24 mouse cellular contexts compared by ENCODE assay signal in genomic region chr3:137228416-137228815, GRCm38 (mm10).
DNase-seq lines count a peak whose midpoint lies in the region; ATAC-seq lines count a peak whose summit lies in the region.
"Had no signal": no experiment of that assay in that cellular context is flagged by ENCODE, and none has a peak within 500 bp of the region (broad histone marks: within the 10 kb centered on the region; RNA-seq: fewer than 3 reads in every experiment).

No protein-coding gene starts in this region.

- DNase-seq in heart, adult 11 months: peak; percentile 56
- no peak for DNase-seq in heart, embryonic 10.5 days (ENCODE audit: low spot score)
- DNase-seq in midbrain, embryonic 11.5 days (ENCODE audit: low spot score, missing footprints): peak; percentile 53
- DNase-seq in midbrain, embryonic 14.5 days: no peak
- DNase-seq in thymus, postnatal 14 days: no peak
- DNase-seq: adrenal gland, adult 2 months; adrenal gland, postnatal 14 days; cerebellum, adult 11 months; cerebellum, adult 2 months; cerebellum, adult 9-11 months; cerebellum, postnatal 25 days; forebrain, postnatal 0 days; gastrocnemius, adult 2 months; gastrocnemius, postnatal 14 days; heart, postnatal 4 days had no signal

- H3K4me1 ChIP-seq in heart, embryonic 11.5 days (ENCODE audit: control insufficient read depth, insufficient read depth, low read length): no peaks in the 10 kb centered on the region
- H3K4me1 ChIP-seq in heart, embryonic 15.5 days (replicated peaks): no peaks in the 10 kb centered on the region
- H3K4me1 ChIP-seq in heart, embryonic 10.5 days: no peaks in the 10 kb centered on the region
- H3K4me1 ChIP-seq in midbrain, embryonic 11.5 days (ENCODE audit: control insufficient read depth, insufficient read depth, low read length): no peaks in the 10 kb centered on the region
- H3K4me1 ChIP-seq in midbrain, embryonic 14.5 days (ENCODE audit: control insufficient read depth, insufficient read depth, low read length): no peaks in the 10 kb centered on the region
- H3K4me1 ChIP-seq: embryonic facial prominence, embryonic 12.5 days; embryonic facial prominence, embryonic 15.5 days had no signal

- no peak for ATAC-seq in heart, embryonic 11.5 days (replicated peaks; ENCODE audit: insufficient number of reproducible peaks, low FRiP score, low TSS enrichment)
- 0 out of 2 replicates have a peak, but pooled peaks have one; percentile 18 for ATAC-seq in heart, embryonic 15.5 days (replicated peaks; ENCODE audit: insufficient number of reproducible peaks, insufficient read depth, low FRiP score, low read depth)
- ATAC-seq in midbrain, embryonic 11.5 days (ENCODE audit: low FRiP score): no peak
- no peak for ATAC-seq in midbrain, embryonic 14.5 days (ENCODE audit: low FRiP score, low TSS enrichment)
- ATAC-seq: forebrain, embryonic 14.5 days; forebrain, postnatal 0 days; hindbrain, postnatal 0 days; inflammation-experienced regulatory T-cells, adult 6 months had no signal

- 59% methylated on average over 5 of the region's 5 CpGs for WGBS in heart, embryonic 11.5 days (ENCODE audit: insufficient replicate concordance)
- 69% methylated on average over 5 of the region's 5 CpGs for WGBS in heart, embryonic 15.5 days
- 71% methylated on average over 5 of the region's 5 CpGs for whole genome bisulfite sequencing in heart, embryonic 10.5 days
- 86% methylated on average over 5 of the region's 5 CpGs for WGBS in midbrain, embryonic 11.5 days
- WGBS in midbrain, embryonic 14.5 days: 88% methylated on average over 5 of the region's 5 CpGs

- H3K36me3 ChIP-seq in heart, embryonic 11.5 days (ENCODE audit: control insufficient read depth, insufficient read depth, low read length): no peaks in the 10 kb centered on the region
- H3K36me3 ChIP-seq in heart, embryonic 15.5 days: no peaks in the 10 kb centered on the region
- H3K36me3 ChIP-seq in heart, embryonic 10.5 days: no peaks in the 10 kb centered on the region
- H3K36me3 ChIP-seq in midbrain, embryonic 11.5 days (ENCODE audit: control insufficient read depth, insufficient read depth, low read length): no peaks in the 10 kb centered on the region
- no peaks in the 10 kb centered on the region for H3K36me3 ChIP-seq in midbrain, embryonic 14.5 days (ENCODE audit: control insufficient read depth, insufficient read depth, low read length)
- H3K36me3 ChIP-seq: embryonic facial prominence, embryonic 12.5 days; embryonic facial prominence, embryonic 15.5 days; G1E had no signal

- H3K4me2 ChIP-seq in heart, embryonic 11.5 days: no peak overlapping the region
- no peak overlapping the region for H3K4me2 ChIP-seq in heart, embryonic 15.5 days
- no peak overlapping the region for H3K4me2 ChIP-seq in midbrain, embryonic 11.5 days
- H3K4me2 ChIP-seq in midbrain, embryonic 14.5 days (ENCODE audit: low read length): no peak overlapping the region
- H3K4me2 ChIP-seq: embryonic facial prominence, embryonic 12.5 days; embryonic facial prominence, embryonic 15.5 days; hindbrain, embryonic 14.5 days had no signal

- H3K27me3 ChIP-seq in heart, embryonic 11.5 days (ENCODE audit: control insufficient read depth, insufficient read depth, low read length): no peaks in the 10 kb centered on the region
- H3K27me3 ChIP-seq in heart, embryonic 15.5 days: no peaks in the 10 kb centered on the region
- H3K27me3 ChIP-seq in heart, embryonic 10.5 days (ENCODE audit: insufficient read depth, poor library complexity, severe bottlenecking): no peaks in the 10 kb centered on the region
- H3K27me3 ChIP-seq in midbrain, embryonic 11.5 days (ENCODE audit: control insufficient read depth, insufficient read depth, low read length): no peaks in the 10 kb centered on the region
- H3K27me3 ChIP-seq in midbrain, embryonic 14.5 days (ENCODE audit: control insufficient read depth, insufficient read depth, low read length): no peaks in the 10 kb centered on the region
- H3K27me3 ChIP-seq: embryonic facial prominence, embryonic 12.5 days; embryonic facial prominence, embryonic 15.5 days had no signal

- H3K27ac ChIP-seq in heart, embryonic 11.5 days (ENCODE audit: low read depth, low read length): no peak overlapping the region
- H3K27ac ChIP-seq in heart, embryonic 15.5 days: no peak overlapping the region
- no peak overlapping the region for H3K27ac ChIP-seq in heart, embryonic 10.5 days
- H3K27ac ChIP-seq in midbrain, embryonic 11.5 days (ENCODE audit: low read depth, low read length): no peak overlapping the region
- no peak overlapping the region for H3K27ac ChIP-seq in midbrain, embryonic 14.5 days (replicated peaks; ENCODE audit: low read depth, low read length)
- H3K27ac ChIP-seq: embryonic facial prominence, embryonic 12.5 days; embryonic facial prominence, embryonic 15.5 days; gastrocnemius, adult 2 months; hindbrain, embryonic 14.5 days; hindbrain, postnatal 0 days had no signal

- no peak overlapping the region for H3K9ac ChIP-seq in heart, embryonic 11.5 days (ENCODE audit: low read depth, low read length)
- H3K9ac ChIP-seq in heart, embryonic 15.5 days: no peak overlapping the region
- no peak overlapping the region for H3K9ac ChIP-seq in midbrain, embryonic 11.5 days (ENCODE audit: low read length)
- H3K9ac ChIP-seq in midbrain, embryonic 14.5 days (replicated peaks; ENCODE audit: low read length): no peak overlapping the region
- H3K9ac ChIP-seq: embryonic facial prominence, embryonic 12.5 days; embryonic facial prominence, embryonic 15.5 days; forebrain, postnatal 0 days; hindbrain, embryonic 14.5 days had no signal

- no peaks in the 10 kb centered on the region for H3K9me3 ChIP-seq in heart, embryonic 11.5 days (replicated peaks; ENCODE audit: control insufficient read depth, low read length)
- no peaks in the 10 kb centered on the region for H3K9me3 ChIP-seq in heart, embryonic 15.5 days (replicated peaks)
- H3K9me3 ChIP-seq in heart, embryonic 10.5 days: no peaks in the 10 kb centered on the region
- H3K9me3 ChIP-seq in midbrain, embryonic 11.5 days (ENCODE audit: control insufficient read depth, low read length): no peaks in the 10 kb centered on the region
- no peaks in the 10 kb centered on the region for H3K9me3 ChIP-seq in midbrain, embryonic 14.5 days (ENCODE audit: control insufficient read depth, low read length)
- H3K9me3 ChIP-seq: embryonic facial prominence, embryonic 12.5 days; embryonic facial prominence, embryonic 15.5 days; G1E had no signal

- no peak overlapping the region for H3K4me3 ChIP-seq in heart, embryonic 11.5 days (ENCODE audit: low read depth, low read length)
- H3K4me3 ChIP-seq in heart, embryonic 15.5 days: no peak overlapping the region
- no peak overlapping the region for H3K4me3 ChIP-seq in heart, embryonic 10.5 days
- H3K4me3 ChIP-seq in midbrain, embryonic 11.5 days (ENCODE audit: low read depth, low read length): no peak overlapping the region
- no peak overlapping the region for H3K4me3 ChIP-seq in midbrain, embryonic 14.5 days (replicated peaks; ENCODE audit: low read depth, low read length)
- H3K4me3 ChIP-seq: embryonic facial prominence, embryonic 12.5 days; embryonic facial prominence, embryonic 15.5 days; gastrocnemius, adult 2 months had no signal

Comparison
In these comparisons a context has a peak if more than half of its experiments do, and no peak if none do; other contexts are left out.
1. DNase-seq: peak in heart, adult 11 months (single experiment) and midbrain, embryonic 11.5 days (single experiment); none in heart, embryonic 10.5 days (single experiment), midbrain, embryonic 14.5 days (single experiment) and thymus, postnatal 14 days (single experiment).